Comparison of ENCODE assay signal across 21 mouse cellular contexts in the genomic region with DNA sequence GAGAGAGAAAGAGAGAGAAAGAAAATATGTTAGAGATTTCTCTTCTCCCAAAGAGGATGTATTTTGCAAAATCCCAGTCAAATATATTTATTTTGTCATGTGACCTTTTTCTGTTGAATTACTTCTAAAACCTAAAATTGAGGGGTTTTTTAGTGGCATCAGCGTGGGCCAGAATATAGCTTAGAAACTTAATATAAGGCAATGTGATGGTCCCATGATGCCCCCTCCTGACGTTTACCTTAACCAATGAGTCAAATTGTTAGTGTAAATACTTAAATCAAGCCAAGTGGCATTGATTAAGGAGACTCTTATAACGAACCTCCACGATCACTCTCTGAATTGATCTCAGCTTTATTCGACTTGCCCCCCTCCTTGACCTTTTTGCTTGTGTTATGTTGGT. TPM values are rescaled to one million over a fixed set of nuclear protein-coding genes. Genes with fewer than 3 reads are reported as not detected.
"Had no signal": no experiment of that assay in that cellular context is flagged by ENCODE, and none has a peak within 500 bp of the region (broad histone marks: within the 10 kb centered on the region; RNA-seq: fewer than 3 reads in every experiment).

No protein-coding gene starts in this region.

- H3K27ac ChIP-seq: neural tube, embryonic 13.5 days; neural tube, embryonic 15.5 days; stomach, embryonic 15.5 days; stomach, postnatal 0 days had no signal

- H3K9ac ChIP-seq: neural tube, embryonic 13.5 days; neural tube, embryonic 15.5 days; stomach, embryonic 15.5 days had no signal

- DNase-seq: retina, postnatal 1 day; right cerebral cortex, adult 18-20 months; right cerebral cortex, postnatal 25 days; right cerebral cortex, postnatal 4 days; spleen, adult 18-20 months; thymus, adult 18-20 months; thymus, adult 2 months; thymus, postnatal 14 days; thymus, postnatal 25 days; thymus, postnatal 36 days; thymus, postnatal 4 days had no signal

- H3K36me3 ChIP-seq: stomach, embryonic 15.5 days had no signal

- H3K4me3 ChIP-seq: neural tube, embryonic 13.5 days; neural tube, embryonic 15.5 days; stomach, embryonic 15.5 days had no signal

- H3K4me2 ChIP-seq: neural tube, embryonic 13.5 days; neural tube, embryonic 15.5 days; stomach, embryonic 15.5 days had no signal

- H3K9me3 ChIP-seq: neural tube, embryonic 13.5 days; neural tube, embryonic 15.5 days; stomach, embryonic 15.5 days had no signal

- H3K27me3 ChIP-seq: neural tube, embryonic 15.5 days; stomach, embryonic 15.5 days had no signal

RNA-seq across cellular contexts. Expression of a gene that starts 4.2 kb away (rescaled TPM):
- total RNA-seq: neutrophil, adult 5-6 weeks had no signal
- polyA plus RNA-seq: small intestine, adult 2 months; spleen, adult 2 months had no signal

RNA-seq across cellular contexts. Expression of a gene that starts 52.5 kb away (rescaled TPM):
- total RNA-seq: neutrophil, adult 5-6 weeks had no signal
- polyA plus RNA-seq: small intestine, adult 2 months; spleen, adult 2 months; stomach, embryonic 14.5 days; stomach, embryonic 15.5 days; stomach, embryonic 16.5 days; stomach, postnatal 0 days; urinary bladder, adult 2 months had no signal
